Mouse (Mus musculus): ENCODE results near the gene Slc35d2.
"Not testable (repeated sequence)": the region's sequence is repeated elsewhere in the genome, so short reads cannot be mapped to it uniquely, and the experiment has no call there.

Slc35d2 gene

DNA sequence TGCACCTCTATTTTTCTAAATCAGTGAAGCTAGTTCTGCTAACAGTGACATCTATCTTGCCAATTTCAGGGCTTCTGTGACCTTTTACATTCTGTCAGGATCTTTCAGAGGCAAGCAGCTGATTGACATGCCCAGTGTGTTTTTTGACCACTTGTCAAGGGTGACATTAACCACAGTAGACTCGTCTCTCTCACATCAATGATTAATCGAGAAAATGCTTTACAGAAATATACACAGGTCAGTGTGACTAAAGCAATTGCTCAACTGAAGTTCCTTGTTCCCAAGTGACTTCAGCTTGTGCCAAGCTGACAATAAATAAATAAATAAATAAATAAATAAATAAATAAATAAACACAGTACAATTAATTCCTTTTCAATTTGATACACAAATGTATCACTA is 76.9 kb downstream of the Slc35d2 start:
- not testable (repeated sequence) for DNase-seq (ENCODE audit: low spot score)

DNA sequence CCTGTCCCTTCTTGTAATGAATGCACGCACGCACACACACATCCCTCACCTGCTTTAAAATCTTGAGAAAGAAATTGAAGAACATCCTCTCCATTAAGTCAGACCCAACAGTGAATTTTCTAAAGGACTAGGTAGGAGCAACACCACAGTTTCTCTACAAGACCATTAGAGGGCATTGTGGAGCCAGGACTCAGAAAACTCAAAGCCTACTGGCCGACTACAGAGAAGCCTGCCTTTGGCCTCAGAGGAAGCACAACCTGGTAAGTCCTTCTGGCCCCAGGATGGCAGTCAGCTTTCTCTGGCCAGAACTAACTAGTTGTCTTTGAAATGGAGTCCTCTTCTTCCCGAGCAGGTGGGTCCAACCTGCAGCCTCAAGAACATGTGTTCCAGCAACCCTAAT is 78.3 kb downstream of the Slc35d2 start:
- no peak for DNase-seq (ENCODE audit: low spot score)

DNA sequence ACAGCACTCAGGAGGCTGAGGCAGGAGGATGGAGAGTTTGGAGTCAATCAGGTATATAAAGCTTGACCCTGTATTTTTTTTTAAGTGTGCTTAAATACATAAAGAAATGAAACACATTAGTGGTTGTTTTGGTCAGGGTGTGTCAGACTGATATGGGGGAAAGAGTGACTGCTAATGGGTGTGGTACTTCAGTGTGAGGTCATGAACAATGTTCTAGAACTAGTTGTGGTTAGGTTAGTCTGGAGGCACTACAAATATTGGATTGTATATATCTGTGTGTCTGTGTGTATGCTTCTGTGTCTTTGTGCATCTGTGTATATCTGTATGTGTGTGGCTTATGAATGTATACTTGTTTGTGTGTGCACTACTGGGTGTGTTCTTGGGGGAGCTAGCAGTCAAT is 79.6 kb downstream of the Slc35d2 start:
- peak; percentile 17 for DNase-seq (ENCODE audit: low spot score)

DNA sequence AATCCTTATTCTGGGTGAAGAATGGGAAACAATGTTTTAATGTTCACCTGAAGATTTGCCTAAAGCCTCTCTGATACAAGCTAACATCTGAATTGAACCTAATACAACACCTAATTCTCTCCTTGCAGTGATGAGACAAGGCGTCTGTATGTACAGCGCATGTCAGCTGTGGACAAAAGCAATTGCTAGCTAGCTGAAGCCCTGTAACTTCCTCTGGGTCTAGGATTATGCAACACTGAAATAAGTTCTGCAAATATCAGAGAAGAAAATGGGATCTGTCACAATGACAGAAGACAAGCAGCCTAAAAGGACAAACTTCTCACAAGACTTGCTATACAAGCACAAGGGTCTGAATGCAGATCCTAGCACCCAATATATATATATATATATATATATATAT is 80.7 kb downstream of the Slc35d2 start:
- DNase-seq (ENCODE audit: low spot score): no peak

Measured in c-Kit-positive CD71-positive TER-119-positive erythroid progenitor cells, embryonic 14.5 days (primary cell).